Mouse (Mus musculus): ENCODE results near the gene Sept9. TPM values are rescaled to one million over a fixed set of nuclear protein-coding genes. Genes with fewer than 3 reads are reported as not detected.

Sept9 gene
- polyA plus RNA-seq, 1 experiment = 253 TPM

DNA sequence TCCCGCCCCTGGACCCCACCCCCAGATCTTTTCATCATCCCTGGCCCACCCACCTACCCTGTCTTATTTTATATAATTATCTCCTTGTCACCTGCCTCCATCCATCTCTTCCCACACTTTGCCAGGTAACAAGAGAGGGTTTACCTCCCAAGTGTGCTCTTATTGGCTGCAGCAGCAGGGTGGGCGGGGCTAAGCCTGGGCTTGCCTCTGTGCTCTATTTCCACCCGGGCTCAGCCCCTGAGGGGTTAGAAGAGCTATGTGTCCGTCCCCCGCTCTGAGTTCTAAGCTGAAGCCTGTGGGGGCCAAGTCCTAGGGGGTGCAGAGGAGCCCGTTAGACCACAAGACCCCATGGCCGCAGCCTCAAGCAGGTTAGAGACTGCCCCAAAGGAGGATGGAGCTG lies 161.1 kb downstream of the Sept9 start:
- H3K36me3 ChIP-seq (ENCODE audit: control insufficient read depth, insufficient read depth) = peaks cover 46% of the 10 kb centered on the region
- H3K79me2 ChIP-seq (ENCODE audit: control insufficient read depth, insufficient read depth) = peaks cover 18% of the 10 kb centered on the region
- no peak overlapping the region for H3K4me2 ChIP-seq (ENCODE audit: low read depth)
- H3K27me3 ChIP-seq (ENCODE audit: control insufficient read depth, insufficient read depth, insufficient read length) = no peaks in the 10 kb centered on the region
- no peak overlapping the region for H3ac ChIP-seq (ENCODE audit: control insufficient read depth, insufficient read length)
- TF ChIP-seq MAX (IDR thresholded peaks at IDR 0.05; ENCODE audit: low read depth) = no peak
- TF ChIP-seq USF1 (IDR thresholded peaks at IDR 0.05; ENCODE audit: low read depth) = no peak
- TF ChIP-seq POLR2A (IDR thresholded peaks at IDR 0.05; ENCODE audit: insufficient read length, low read depth) = no peak
- TF ChIP-seq REST (IDR thresholded peaks at IDR 0.05; ENCODE audit: insufficient read depth, insufficient read length) = no peak
- no peak for TF ChIP-seq TCF12 (IDR thresholded peaks at IDR 0.05; ENCODE audit: insufficient read depth, poor library complexity, severe bottlenecking)
- H3K4me3 ChIP-seq = no peak overlapping the region

DNA sequence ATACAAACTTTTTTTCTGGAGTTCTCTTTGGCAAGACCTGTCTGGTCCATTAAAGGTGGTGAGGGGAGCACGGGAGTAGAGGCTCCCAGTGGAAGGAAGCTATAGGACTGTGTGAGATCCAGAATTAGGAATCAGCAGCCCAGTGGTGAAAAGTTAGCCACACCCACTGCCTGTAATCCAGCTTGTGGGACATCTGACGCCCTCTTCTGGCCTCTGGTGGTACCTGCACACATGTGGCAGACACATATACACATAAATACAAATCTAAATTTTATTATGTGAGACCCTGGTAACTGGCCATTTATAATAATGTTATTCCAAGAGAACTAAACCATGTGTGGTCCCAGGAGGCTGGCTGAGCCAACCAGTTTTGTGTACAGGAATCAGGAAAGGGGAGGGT lies 162.8 kb downstream of the Sept9 start:
- peaks cover 11% of the 10 kb centered on the region for H3K79me2 ChIP-seq (ENCODE audit: control insufficient read depth, insufficient read depth)
- peaks cover 38% of the 10 kb centered on the region for H3K36me3 ChIP-seq (ENCODE audit: control insufficient read depth, insufficient read depth)
- no peak for TF ChIP-seq E2F4 (IDR thresholded peaks at IDR 0.05; ENCODE audit: insufficient read depth)
- TF ChIP-seq REST (IDR thresholded peaks at IDR 0.05; ENCODE audit: insufficient read depth, insufficient read length) = no peak
- TF ChIP-seq MYOG (IDR thresholded peaks at IDR 0.05; ENCODE audit: control insufficient read depth in 1 of 3, insufficient read depth in 1 of 3, insufficient read length in 2 of 3, low read depth in 2 of 3) = no peak
- no peak for TF ChIP-seq SRF (IDR thresholded peaks at IDR 0.05; ENCODE audit: control insufficient read depth, insufficient read length, low read depth)
- no peak for TF ChIP-seq CEBPB (IDR thresholded peaks at IDR 0.05; ENCODE audit: insufficient read depth, poor library complexity, severe bottlenecking)
- no peak for TF ChIP-seq USF1 (IDR thresholded peaks at IDR 0.05; ENCODE audit: low read depth)
- no peak for TF ChIP-seq POLR2A (IDR thresholded peaks at IDR 0.05; ENCODE audit: insufficient read length, low read depth)
- no peak for TF ChIP-seq MYOD1 (IDR thresholded peaks at IDR 0.05; ENCODE audit: control insufficient read depth in 1 of 3, insufficient read length in 2 of 3, low read depth in 2 of 3)
- no peak for TF ChIP-seq POLR2AphosphoS2 (IDR thresholded peaks at IDR 0.05; ENCODE audit: insufficient read length, low read depth)
- TF ChIP-seq TCF12 (IDR thresholded peaks at IDR 0.05; ENCODE audit: insufficient read depth, poor library complexity, severe bottlenecking) = no peak
- no peak for TF ChIP-seq MAX (IDR thresholded peaks at IDR 0.05; ENCODE audit: low read depth)
- no peak for TF ChIP-seq TCF3 (IDR thresholded peaks at IDR 0.05; ENCODE audit: insufficient read length, low read depth)
- no peak overlapping the region for H3ac ChIP-seq (ENCODE audit: control insufficient read depth, insufficient read length)
- H3K4me2 ChIP-seq (ENCODE audit: low read depth) = no peak overlapping the region
- no peaks in the 10 kb centered on the region for H3K27me3 ChIP-seq (ENCODE audit: control insufficient read depth, insufficient read depth, insufficient read length)
- no peak overlapping the region for H3K4me3 ChIP-seq

DNA sequence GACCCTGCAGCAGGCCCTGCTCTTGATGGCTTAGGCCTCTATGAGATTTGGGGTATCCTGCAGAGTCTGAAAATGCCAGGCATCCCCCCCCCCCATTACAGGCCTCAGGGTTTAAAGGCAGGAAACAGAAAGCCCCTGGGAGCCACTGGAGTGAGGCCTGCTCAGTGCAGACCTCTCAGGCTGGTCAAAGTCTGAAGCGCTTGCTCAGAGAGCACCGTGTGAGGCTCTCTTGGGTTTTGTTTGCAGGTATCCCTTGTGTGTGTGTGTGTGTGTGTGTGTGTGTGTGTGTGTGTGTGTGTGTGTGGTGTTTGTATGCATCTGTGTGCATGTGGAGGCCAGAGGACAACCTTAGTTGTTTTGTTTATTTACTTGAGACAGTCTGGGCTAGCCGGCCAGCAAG lies 164.5 kb downstream of the Sept9 start:
- H3K4me2 ChIP-seq (ENCODE audit: low read depth) = no peak overlapping the region
- TF ChIP-seq CEBPB (IDR thresholded peaks at IDR 0.05; ENCODE audit: insufficient read depth, poor library complexity, severe bottlenecking) (no peak), MYOG (IDR thresholded peaks at IDR 0.05; ENCODE audit: control insufficient read depth in 1 of 3, insufficient read depth in 1 of 3, insufficient read length in 2 of 3, low read depth in 2 of 3) (no peak), TCF3 (IDR thresholded peaks at IDR 0.05; ENCODE audit: insufficient read length, low read depth) (no peak), USF1 (IDR thresholded peaks at IDR 0.05; ENCODE audit: low read depth) (no peak), REST (IDR thresholded peaks at IDR 0.05; ENCODE audit: insufficient read depth, insufficient read length) (no peak), TCF12 (IDR thresholded peaks at IDR 0.05; ENCODE audit: insufficient read depth, poor library complexity, severe bottlenecking) (no peak), SRF (IDR thresholded peaks at IDR 0.05; ENCODE audit: control insufficient read depth, insufficient read length, low read depth) (no peak), POLR2AphosphoS2 (IDR thresholded peaks at IDR 0.05; ENCODE audit: insufficient read length, low read depth) (no peak), MYOD1 (IDR thresholded peaks at IDR 0.05; ENCODE audit: control insufficient read depth in 1 of 3, insufficient read length in 2 of 3, low read depth in 2 of 3) (no peak), POLR2A (IDR thresholded peaks at IDR 0.05; ENCODE audit: insufficient read length, low read depth) (no peak), MAX (IDR thresholded peaks at IDR 0.05; ENCODE audit: low read depth) (no peak)
- H3K36me3 ChIP-seq (ENCODE audit: control insufficient read depth, insufficient read depth) = peaks cover 28% of the 10 kb centered on the region
- H3K79me2 ChIP-seq (ENCODE audit: control insufficient read depth, insufficient read depth) = peaks cover 3% of the 10 kb centered on the region
- H3K27me3 ChIP-seq (ENCODE audit: control insufficient read depth, insufficient read depth, insufficient read length) = no peaks in the 10 kb centered on the region
- H3ac ChIP-seq (ENCODE audit: control insufficient read depth, insufficient read length) = no peak overlapping the region
- H3K4me3 ChIP-seq = no peak overlapping the region

DNA sequence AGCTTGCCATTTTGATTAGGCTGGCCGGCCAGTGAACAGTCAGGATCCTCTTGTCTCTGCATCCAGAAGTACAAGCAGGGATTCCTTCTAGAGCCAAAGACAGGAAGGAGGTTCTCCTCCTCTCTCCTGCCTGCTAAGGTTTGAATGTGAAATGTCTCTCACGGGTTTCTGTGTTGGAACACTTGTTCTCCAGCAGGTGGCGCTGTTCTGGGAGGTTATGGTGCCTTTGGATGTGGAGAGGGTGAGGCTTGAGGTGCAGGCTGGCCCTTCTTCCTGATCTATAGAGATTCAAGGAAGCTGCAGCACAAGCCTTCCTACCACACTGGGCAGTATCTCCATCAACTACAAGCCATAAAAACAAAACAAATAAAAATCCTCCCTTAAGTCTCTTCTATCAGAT lies 167.0 kb downstream of the Sept9 start:
- Histone ChIP-seq H3K36me3 (ENCODE audit: control insufficient read depth, insufficient read depth) (peaks cover 22% of the 10 kb centered on the region), H3K4me2 (ENCODE audit: low read depth) (no peak overlapping the region), H3K4me3 (no peak overlapping the region), H3ac (ENCODE audit: control insufficient read depth, insufficient read length) (no peak overlapping the region), H3K27me3 (ENCODE audit: control insufficient read depth, insufficient read depth, insufficient read length) (no peaks in the 10 kb centered on the region), H3K79me2 (ENCODE audit: control insufficient read depth, insufficient read depth) (no peaks in the 10 kb centered on the region)
- TF ChIP-seq POLR2A (IDR thresholded peaks at IDR 0.05; ENCODE audit: insufficient read length, low read depth) = no peak
- TF ChIP-seq TCF3 (IDR thresholded peaks at IDR 0.05; ENCODE audit: insufficient read length, low read depth) = no peak
- TF ChIP-seq E2F4 (IDR thresholded peaks at IDR 0.05; ENCODE audit: insufficient read depth) = no peak

DNA sequence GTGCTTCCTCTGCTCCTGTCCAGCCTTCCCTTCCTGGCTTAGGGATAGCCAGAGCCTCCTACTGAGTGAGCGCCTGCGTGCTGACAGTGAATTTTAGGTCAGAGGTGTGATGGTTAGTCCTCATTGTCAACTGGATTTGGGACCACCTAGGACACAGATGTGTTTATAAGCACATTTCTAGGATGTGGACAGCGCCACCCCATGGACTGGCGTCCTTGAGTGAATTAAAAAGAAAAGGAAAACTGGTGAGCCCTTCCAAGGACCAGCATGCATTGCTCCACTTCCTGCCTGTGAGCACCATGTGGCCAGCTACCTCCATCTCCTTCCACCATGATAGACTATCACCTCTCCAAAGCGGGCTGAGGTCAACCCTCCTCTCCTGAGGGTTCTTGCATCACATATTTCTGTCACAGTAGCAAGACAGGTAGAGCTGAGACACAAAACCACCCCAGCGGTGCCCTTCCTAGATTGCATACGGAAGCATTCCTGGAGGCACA lies 167.4 kb downstream of the Sept9 start:
- Histone ChIP-seq H3K27me3 (ENCODE audit: control insufficient read depth, insufficient read depth, insufficient read length) (no peaks in the 10 kb centered on the region), H3ac (ENCODE audit: control insufficient read depth, insufficient read length) (no peak overlapping the region), H3K79me2 (ENCODE audit: control insufficient read depth, insufficient read depth) (no peaks in the 10 kb centered on the region), H3K4me3 (no peak overlapping the region), H3K4me2 (ENCODE audit: low read depth) (no peak overlapping the region), H3K36me3 (ENCODE audit: control insufficient read depth, insufficient read depth) (peaks cover 17% of the 10 kb centered on the region)
- TF ChIP-seq CEBPB (IDR thresholded peaks at IDR 0.05; ENCODE audit: insufficient read depth, poor library complexity, severe bottlenecking) = no peak
